Mouse (Mus musculus) lung, embryonic 15.5 days (tissue): ENCODE measurements around the gene Sema5a. TPM values are rescaled to one million over a fixed set of nuclear protein-coding genes. Genes with fewer than 3 reads are reported as not detected.

Experiments used
- ATAC-seq: fragments of 200-750 bp; cut with Nextera tagmentation; 2 replicates; pipeline ENCODE4 v1.8.0; 2017; ENCODE audit warnings: moderate number of reproducible peaks, borderline replicate concordance; ENCODE audit not compliant: low FRiP score, low TSS enrichment; ENCODE audit errors: extremely low read depth
- H3K27ac ChIP-seq: fragments of 300-500 bp; sonication (generic); 2 replicates; pipeline ENCODE4 v1.5.1; 2015; ENCODE audit warnings: moderate library complexity, mild to moderate bottlenecking, inconsistent platforms
- H3K27me3 ChIP-seq: fragments of 300-500 bp; sonication (generic); 2 replicates; pipeline ENCODE4 v1.6.1; 2015; ENCODE audit warnings: inconsistent platforms
- H3K36me3 ChIP-seq: fragments of 300-500 bp; sonication (generic); 2 replicates; pipeline ENCODE4 v1.6.1; 2015; ENCODE audit warnings: inconsistent platforms
- H3K4me1 ChIP-seq: fragments of 300-500 bp; sonication (generic); 2 replicates; pipeline ENCODE4 v1.6.1; 2015; ENCODE audit warnings: inconsistent platforms
- H3K4me2 ChIP-seq: fragments of 300-500 bp; sonication (generic); 2 replicates; pipeline ENCODE4 v1.6.1; 2015; ENCODE audit warnings: inconsistent platforms, mild to moderate bottlenecking, moderate library complexity
- H3K4me3 ChIP-seq: fragments of 300-500 bp; sonication (generic); 2 replicates; pipeline ENCODE4 v1.5.1; 2015; ENCODE audit warnings: mild to moderate bottlenecking, inconsistent platforms
- H3K9ac ChIP-seq: fragments of 300-500 bp; sonication (generic); 2 replicates; pipeline ENCODE4 v1.6.1; 2015; ENCODE audit warnings: inconsistent platforms
- H3K9me3 ChIP-seq: fragments of 300-500 bp; sonication (generic); 2 replicates; pipeline ENCODE4 v1.6.1; 2016; ENCODE audit warnings: inconsistent platforms
- WGBS: fragments of 180-500 bp; shearing (Covaris S2); methylation state at CpG from one replicate; pipeline ENCODE4 v1.1.7; 2015; 5-methylcytosine and 5-hydroxymethylcytosine counted together
- polyA plus RNA-seq: library from polyadenylated mRNA; unstranded; fragments of >200 nt; fragmentation: Nextera tagmentation; extraction: Ambion mirVana; gene quantifications from 2 replicates; pipeline ENCODE4 v1.2.1, GENCODE M21; 2015

Sema5a gene
- polyA plus RNA-seq, 1 experiment from 2014 or later, result 13.4 TPM

- Histone ChIP-seq H3K9ac (no peak overlapping the region), H3K4me1 (no peaks in the 10 kb centered on the region), H3K36me3 (no peaks in the 10 kb centered on the region), H3K27ac (no peak overlapping the region), H3K9me3 (no peaks in the 10 kb centered on the region), H3K4me2 (no peak overlapping the region), H3K4me3 (no peak overlapping the region), H3K27me3 (no peaks in the 10 kb centered on the region)
- 90% methylated on average over 3 of the region's 3 CpGs for WGBS
- ATAC-seq, result no peak
These were observed 133.2 kb downstream of the Sema5a start for GRCm38 (mm10) chr15:32377781-32378180.

- H3K36me3 ChIP-seq, result no peaks in the 10 kb centered on the region
- no peaks in the 10 kb centered on the region for H3K9me3 ChIP-seq
- 76% methylated on average over 3 of the region's 3 CpGs for WGBS
- H3K27ac ChIP-seq, result no peak overlapping the region
- H3K4me2 ChIP-seq, result no peak overlapping the region
- H3K9ac ChIP-seq, result no peak overlapping the region
- no peaks in the 10 kb centered on the region for H3K4me1 ChIP-seq
- no peak for ATAC-seq
- H3K27me3 ChIP-seq, result no peaks in the 10 kb centered on the region
- H3K4me3 ChIP-seq, result no peak overlapping the region
These were observed 135.7 kb downstream of the Sema5a start for GRCm38 (mm10) chr15:32380311-32380710.

GRCm38 (mm10) chr15:32382930-32383481 lies 138.4 kb downstream of the Sema5a start:
- ATAC-seq, result no peak
- H3K9ac ChIP-seq, result no peak overlapping the region
- H3K4me3 ChIP-seq, result no peak overlapping the region
- H3K4me1 ChIP-seq, result no peaks in the 10 kb centered on the region
- no peak overlapping the region for H3K4me2 ChIP-seq
- WGBS, result 72% methylated on average over 4 of the region's 4 CpGs
- no peaks in the 10 kb centered on the region for H3K27me3 ChIP-seq
- H3K27ac ChIP-seq, result no peak overlapping the region
- H3K9me3 ChIP-seq, result no peaks in the 10 kb centered on the region
- H3K36me3 ChIP-seq, result no peaks in the 10 kb centered on the region

GRCm38 (mm10) chr15:32396241-32396890 lies 151.8 kb downstream of the Sema5a start:
- WGBS, result 49% methylated on average over 3 of the region's 3 CpGs
- no peak overlapping the region for H3K27ac ChIP-seq
- no peaks in the 10 kb centered on the region for H3K36me3 ChIP-seq
- H3K4me2 ChIP-seq, result no peak overlapping the region
- no peaks in the 10 kb centered on the region for H3K27me3 ChIP-seq
- no peak overlapping the region for H3K9ac ChIP-seq
- no peaks in the 10 kb centered on the region for H3K9me3 ChIP-seq
- H3K4me3 ChIP-seq, result no peak overlapping the region
- peak; percentile 57; the same call in 1 of the 2 replicates for ATAC-seq
- H3K4me1 ChIP-seq, result no peaks in the 10 kb centered on the region

- ATAC-seq, result no peak
- WGBS, result 69% methylated on average over 3 of the region's 3 CpGs
These were observed 152.5 kb downstream of the Sema5a start for GRCm38 (mm10) chr15:32397064-32397463.

GRCm38 (mm10) chr15:32398721-32399120 lies 154.1 kb downstream of the Sema5a start:
- Histone ChIP-seq H3K9ac (no peak overlapping the region), H3K36me3 (no peaks in the 10 kb centered on the region), H3K9me3 (no peaks in the 10 kb centered on the region), H3K27ac (no peak overlapping the region), H3K4me1 (no peaks in the 10 kb centered on the region), H3K27me3 (no peaks in the 10 kb centered on the region), H3K4me3 (no peak overlapping the region), H3K4me2 (no peak overlapping the region)
- WGBS, result 84% methylated on average over 1 of the region's 1 CpGs
- no peak for ATAC-seq

More at GRCm38 (mm10) chr15:32397064-32397463, 152.5 kb downstream of the Sema5a start:
- Histone ChIP-seq H3K9ac (no peak overlapping the region), H3K27ac (no peak overlapping the region), H3K27me3 (no peaks in the 10 kb centered on the region), H3K4me1 (no peaks in the 10 kb centered on the region), H3K4me3 (no peak overlapping the region), H3K9me3 (no peaks in the 10 kb centered on the region), H3K36me3 (no peaks in the 10 kb centered on the region), H3K4me2 (no peak overlapping the region)

- H3K27me3 ChIP-seq, result no peaks in the 10 kb centered on the region
These were observed 157.4 kb downstream of the Sema5a start for GRCm38 (mm10) chr15:32401909-32402527.

GRCm38 (mm10) chr15:32403321-32403720 lies 158.7 kb downstream of the Sema5a start:
- 71% methylated on average over 8 of the region's 8 CpGs for WGBS
- H3K4me2 ChIP-seq, result no peak overlapping the region
- H3K27me3 ChIP-seq, result no peaks in the 10 kb centered on the region
- H3K36me3 ChIP-seq, result no peaks in the 10 kb centered on the region
- H3K9me3 ChIP-seq, result no peaks in the 10 kb centered on the region
- ATAC-seq, result no peak
- no peak overlapping the region for H3K9ac ChIP-seq
- no peak overlapping the region for H3K4me3 ChIP-seq
- no peak overlapping the region for H3K27ac ChIP-seq
- no peaks in the 10 kb centered on the region for H3K4me1 ChIP-seq

More at GRCm38 (mm10) chr15:32401909-32402527, 157.4 kb downstream of the Sema5a start:
- Histone ChIP-seq H3K4me3 (no peak overlapping the region), H3K9ac (no peak overlapping the region), H3K9me3 (no peaks in the 10 kb centered on the region), H3K36me3 (no peaks in the 10 kb centered on the region), H3K4me1 (no peaks in the 10 kb centered on the region), H3K27ac (no peak overlapping the region), H3K4me2 (no peak overlapping the region)
- 65% methylated on average over 5 of the region's 5 CpGs for WGBS
- no peak for ATAC-seq

GRCm38 (mm10) chr15:32406436-32406835 lies 161.8 kb downstream of the Sema5a start:
- 83% methylated on average over 2 of the region's 2 CpGs for WGBS
- H3K4me3 ChIP-seq, result no peak overlapping the region

GRCm38 (mm10) chr15:32407766-32408165 lies 163.2 kb downstream of the Sema5a start:
- Histone ChIP-seq H3K4me3 (no peak overlapping the region), H3K4me1 (no peaks in the 10 kb centered on the region), H3K4me2 (no peak overlapping the region), H3K27me3 (no peaks in the 10 kb centered on the region), H3K9ac (no peak overlapping the region), H3K9me3 (no peaks in the 10 kb centered on the region), H3K36me3 (no peaks in the 10 kb centered on the region), H3K27ac (no peak overlapping the region)
- no peak for ATAC-seq
- 53% methylated on average over 3 of the region's 3 CpGs for WGBS

More at GRCm38 (mm10) chr15:32406436-32406835, 161.8 kb downstream of the Sema5a start:
- Histone ChIP-seq H3K4me1 (no peaks in the 10 kb centered on the region), H3K27ac (no peak overlapping the region), H3K4me2 (no peak overlapping the region), H3K27me3 (no peaks in the 10 kb centered on the region), H3K36me3 (no peaks in the 10 kb centered on the region), H3K9ac (no peak overlapping the region), H3K9me3 (no peaks in the 10 kb centered on the region)
- no peak for ATAC-seq

- Histone ChIP-seq H3K27me3 (no peaks in the 10 kb centered on the region), H3K27ac (no peak overlapping the region), H3K4me2 (no peak overlapping the region), H3K9ac (no peak overlapping the region), H3K4me1 (no peaks in the 10 kb centered on the region), H3K36me3 (no peaks in the 10 kb centered on the region), H3K9me3 (no peaks in the 10 kb centered on the region), H3K4me3 (no peak overlapping the region)
- WGBS, result 84% methylated on average over 2 of the region's 2 CpGs
- ATAC-seq, result no peak
These were observed 171.7 kb downstream of the Sema5a start for GRCm38 (mm10) chr15:32416291-32416690.

GRCm38 (mm10) chr15:32422631-32423030 lies 178.0 kb downstream of the Sema5a start:
- ATAC-seq, result no peak
- no peaks in the 10 kb centered on the region for H3K9me3 ChIP-seq
- H3K36me3 ChIP-seq, result no peaks in the 10 kb centered on the region
- 51% methylated on average over 6 of the region's 6 CpGs for WGBS
- peaks cover 9% of the 10 kb centered on the region; the same call in 1 of the 2 replicates for H3K4me1 ChIP-seq
- H3K9ac ChIP-seq, result no peak overlapping the region
- no peak overlapping the region for H3K4me2 ChIP-seq
- no peaks in the 10 kb centered on the region for H3K27me3 ChIP-seq
- H3K27ac ChIP-seq, result no peak overlapping the region
- H3K4me3 ChIP-seq, result no peak overlapping the region
